Comparison of ENCODE assay signal across 26 mouse cellular contexts in the genomic region with DNA sequence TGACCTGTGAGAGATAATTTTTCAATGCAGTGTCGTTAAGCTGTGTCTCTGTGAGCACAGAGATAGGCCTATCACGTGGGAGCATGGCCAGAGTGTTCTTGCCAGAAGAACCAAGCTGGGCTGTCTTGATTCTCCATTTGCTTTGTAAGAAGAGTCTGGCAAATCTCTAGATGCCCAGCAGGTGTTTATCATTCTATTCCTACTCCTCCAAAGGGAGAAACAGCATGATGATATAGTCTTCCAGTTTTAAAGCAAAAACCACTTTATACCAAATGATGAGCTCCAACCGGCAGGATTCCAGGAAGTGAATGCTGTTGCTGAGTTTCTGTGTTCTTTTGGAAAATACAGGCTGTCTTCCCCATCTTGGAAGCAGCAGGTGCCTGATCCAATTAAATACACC. TPM values are rescaled to one million over a fixed set of nuclear protein-coding genes. Genes with fewer than 3 reads are reported as not detected.
DNase-seq lines count a peak whose midpoint lies in the region; ATAC-seq and TF ChIP-seq lines count a peak whose summit lies in the region.
"Had no signal": no experiment of that assay in that cellular context is flagged by ENCODE, and none has a peak within 500 bp of the region (broad histone marks: within the 10 kb centered on the region; RNA-seq: fewer than 3 reads in every experiment).

No protein-coding gene starts in this region.

- DNase-seq in forebrain, embryonic 10.5 days (ENCODE audit: extremely low spot score, low spot score), result no peak
- DNase-seq in layer of hippocampus, adult 2 months (ENCODE audit: low spot score in 2 of 2), result peak in 1 of 2 experiments; percentile 37
- DNase-seq in layer of hippocampus, adult 9-10 months (ENCODE audit: low spot score), result no peak
- peak; percentile 58 for DNase-seq in brain, adult 2 months (ENCODE audit: low read depth, low spot score)
- peak; percentile 26 to 37 for DNase-seq in layer of hippocampus, adult 8-10 months (ENCODE audit: low spot score in 2 of 2)
- no peak for DNase-seq in gastrocnemius, postnatal 36 days
- DNase-seq in gastrocnemius, postnatal 4 days (ENCODE audit: low spot score in 2 of 2), result no peak
- DNase-seq: adrenal gland, postnatal 25 days; cerebellum, adult 11-12 months; gastrocnemius, postnatal 25 days; kidney, adult 9 months; kidney, postnatal 14 days; lung, adult 18-20 months; lung, postnatal 10 days; thymus, postnatal 36 days had no signal

- H3K9ac ChIP-seq in forebrain, embryonic 13.5 days, result no peak overlapping the region
- H3K9ac ChIP-seq: limb, embryonic 13.5 days; liver, embryonic 12.5 days; midbrain, embryonic 12.5 days; stomach, embryonic 15.5 days had no signal

- no peaks in the 10 kb centered on the region for H3K36me3 ChIP-seq in forebrain, embryonic 13.5 days (ENCODE audit: poor library complexity, severe bottlenecking)
- no peaks in the 10 kb centered on the region for H3K36me3 ChIP-seq in forebrain, embryonic 10.5 days (replicated peaks)
- H3K36me3 ChIP-seq: heart, embryonic 10.5 days; limb, embryonic 13.5 days; liver, embryonic 12.5 days; midbrain, embryonic 12.5 days; stomach, embryonic 15.5 days had no signal

- intact Hi-C loops in gastrocnemius, postnatal 36 days (cut with DNase I), result no loop called here

- peak; percentile 38; the same call in 1 of the 2 replicates for ATAC-seq in forebrain, embryonic 13.5 days
- ATAC-seq: CD4-positive, CD25-positive, alpha-beta regulatory T cell, adult 4 months; hindbrain, embryonic 16.5 days; intestine, embryonic 16.5 days; liver, embryonic 12.5 days had no signal

- 65% methylated on average over 3 of the region's 3 CpGs for WGBS in forebrain, embryonic 13.5 days
- WGBS in forebrain, embryonic 10.5 days, result 81% methylated on average over 3 of the region's 3 CpGs

- H3K4me2 ChIP-seq in forebrain, embryonic 13.5 days, result no peak overlapping the region
- H3K4me2 ChIP-seq: limb, embryonic 13.5 days; liver, embryonic 12.5 days; midbrain, embryonic 12.5 days; stomach, embryonic 15.5 days had no signal

- no peak for TF ChIP-seq CTCF in layer of hippocampus, adult 2 months (conservative IDR thresholded peaks at IDR 0.05)

- no peaks in the 10 kb centered on the region for H3K9me3 ChIP-seq in forebrain, embryonic 13.5 days (replicated peaks)
- no peaks in the 10 kb centered on the region for H3K9me3 ChIP-seq in forebrain, embryonic 10.5 days
- H3K9me3 ChIP-seq: heart, embryonic 10.5 days; limb, embryonic 13.5 days; liver, embryonic 12.5 days; midbrain, embryonic 12.5 days; stomach, embryonic 15.5 days had no signal

- no peak overlapping the region for H3K4me3 ChIP-seq in forebrain, embryonic 13.5 days
- H3K4me3 ChIP-seq in forebrain, embryonic 10.5 days, result no peak overlapping the region
- H3K4me3 ChIP-seq in layer of hippocampus, adult 2 months, result no peak overlapping the region
- H3K4me3 ChIP-seq: heart, embryonic 10.5 days; limb, embryonic 13.5 days; liver, embryonic 12.5 days; midbrain, embryonic 12.5 days; stomach, embryonic 15.5 days had no signal

- H3K27me3 ChIP-seq in forebrain, embryonic 13.5 days, result no peaks in the 10 kb centered on the region
- H3K27me3 ChIP-seq in forebrain, embryonic 10.5 days (ENCODE audit: poor library complexity, severe bottlenecking), result no peaks in the 10 kb centered on the region
- H3K27me3 ChIP-seq: limb, embryonic 13.5 days; liver, embryonic 12.5 days; midbrain, embryonic 12.5 days; stomach, embryonic 15.5 days had no signal

- no peak overlapping the region for H3K27ac ChIP-seq in forebrain, embryonic 13.5 days
- H3K27ac ChIP-seq in forebrain, embryonic 10.5 days, result no peak overlapping the region
- peak overlapping the region; percentile 48; the same call in 1 of the 2 replicates for H3K27ac ChIP-seq in layer of hippocampus, adult 2 months
- H3K27ac ChIP-seq: heart, embryonic 10.5 days; limb, embryonic 13.5 days; liver, embryonic 12.5 days; midbrain, embryonic 12.5 days; stomach, embryonic 15.5 days had no signal

- peaks cover 4% of the 10 kb centered on the region; the same call in 1 of the 2 replicates for H3K4me1 ChIP-seq in forebrain, embryonic 13.5 days
- no peaks in the 10 kb centered on the region for H3K4me1 ChIP-seq in forebrain, embryonic 10.5 days
- H3K4me1 ChIP-seq: heart, embryonic 10.5 days; limb, embryonic 13.5 days; liver, embryonic 12.5 days; midbrain, embryonic 12.5 days; stomach, embryonic 15.5 days had no signal

RNA-seq across cellular contexts. Expression of a gene that starts 51.2 kb away (rescaled TPM):
- 10.6 and 20.5 TPM in 2 replicates for polyA plus RNA-seq in forebrain, embryonic 13.5 days (2015; fragmentation: Nextera tagmentation; extraction: Ambion mirVana)
- polyA plus RNA-seq in forebrain, embryonic 10.5 days (2016; fragmentation: Nextera tagmentation; extraction: Ambion mirVana), result 3.6 and 6.0 TPM in 2 replicates
- not detected for total RNA-seq in layer of hippocampus, adult 2 months (2021)
- not detected for total RNA-seq in layer of hippocampus, adult 8-10 months (2022)
- not detected for total RNA-seq in gastrocnemius, postnatal 36 days (2021)
- not detected for total RNA-seq in gastrocnemius, postnatal 4 days (2021)
- total RNA-seq: adrenal gland, postnatal 25 days; gastrocnemius, postnatal 25 days; layer of hippocampus, postnatal 25 days had no signal
- polyA plus RNA-seq: embryonic facial prominence, embryonic 14.5 days; intestine, embryonic 16.5 days; limb, embryonic 13.5 days; liver, embryonic 12.5 days; stomach, embryonic 15.5 days had no signal

Comparison
In these comparisons a context has a peak if more than half of its experiments do, and no peak if none do; other contexts are left out.
1. DNase-seq: peak in brain, adult 2 months (single experiment) and layer of hippocampus, adult 8-10 months (2 of 2); none in forebrain, embryonic 10.5 days (single experiment), layer of hippocampus, adult 9-10 months (single experiment), gastrocnemius, postnatal 36 days (0 of 2) and gastrocnemius, postnatal 4 days (0 of 2).